Mouse (Mus musculus): Measurements from ENCODE around the gene Cradd.

DNA sequence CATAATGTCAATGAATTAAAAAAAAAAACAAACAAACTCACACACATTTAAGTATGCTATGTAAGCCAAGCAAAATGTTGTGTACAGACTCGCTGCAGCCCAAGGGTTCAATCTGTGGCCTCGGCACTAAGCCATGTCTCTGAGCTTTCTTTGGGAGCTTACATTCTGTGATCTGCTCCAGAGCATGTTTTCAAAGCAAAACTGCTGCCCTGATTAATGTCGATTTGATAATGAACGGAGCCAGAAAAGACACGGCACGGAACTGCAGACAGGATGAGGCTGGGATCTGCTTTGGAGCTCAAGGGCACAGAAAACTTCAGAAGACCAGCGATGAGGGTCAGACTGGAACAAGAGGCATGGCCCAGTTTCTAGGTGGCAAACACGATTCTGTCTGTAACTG, 126.6 kb downstream of the Cradd start:
- TF ChIP-seq POLR2A (IDR thresholded peaks at IDR 0.05; ENCODE audit: low read depth, low read length) (no peak), CTCF (IDR thresholded peaks at IDR 0.05; ENCODE audit: extremely low read depth, insufficient read length, insufficient replicate concordance, low read depth, low read length) (no peak)

Measured in small intestine, adult 2 months (tissue).